Mouse (Mus musculus) E14TG2a.4 (cell line): ENCODE results near the gene Popdc2.

Experiments used
- H3K27me3 ChIP-seq: 2 replicates; pipeline ENCODE4 v1.6.1; 2014; ENCODE audit warnings: low read length, control low read depth; ENCODE audit not compliant: insufficient read depth
- H3K36me3 ChIP-seq: 2 replicates; pipeline ENCODE4 v1.6.1; 2014; ENCODE audit warnings: low read length, control low read depth; ENCODE audit not compliant: insufficient read depth
- H3K4me1 ChIP-seq: replicated peaks from 2 replicates; pipeline ENCODE4 v1.6.1; 2014; ENCODE audit warnings: low read depth, low read length, control low read depth
- H3K4me3 ChIP-seq: replicated peaks from 2 replicates; pipeline ENCODE4 v1.5.1; 2014; ENCODE audit warnings: mild to moderate bottlenecking, low read length
- H3K9me3 ChIP-seq: 2 replicates; pipeline ENCODE4 v1.6.1; 2014; ENCODE audit warnings: low read length, control low read depth
- CTCF ChIP-seq: conservative IDR thresholded peaks from 2 replicates; pipeline ENCODE4 v1.5.1; 2014; ENCODE audit warnings: low read length
- NANOG ChIP-seq: IDR thresholded peaks from 2 replicates; pipeline ENCODE4 v1.6.1; 2014; ENCODE audit warnings: borderline replicate concordance, low read length, mixed read lengths
- POU5F1 ChIP-seq: IDR thresholded peaks from 2 replicates; pipeline ENCODE4 v1.6.1; 2014; ENCODE audit warnings: low read length, borderline replicate concordance

Gene Popdc2

DNA sequence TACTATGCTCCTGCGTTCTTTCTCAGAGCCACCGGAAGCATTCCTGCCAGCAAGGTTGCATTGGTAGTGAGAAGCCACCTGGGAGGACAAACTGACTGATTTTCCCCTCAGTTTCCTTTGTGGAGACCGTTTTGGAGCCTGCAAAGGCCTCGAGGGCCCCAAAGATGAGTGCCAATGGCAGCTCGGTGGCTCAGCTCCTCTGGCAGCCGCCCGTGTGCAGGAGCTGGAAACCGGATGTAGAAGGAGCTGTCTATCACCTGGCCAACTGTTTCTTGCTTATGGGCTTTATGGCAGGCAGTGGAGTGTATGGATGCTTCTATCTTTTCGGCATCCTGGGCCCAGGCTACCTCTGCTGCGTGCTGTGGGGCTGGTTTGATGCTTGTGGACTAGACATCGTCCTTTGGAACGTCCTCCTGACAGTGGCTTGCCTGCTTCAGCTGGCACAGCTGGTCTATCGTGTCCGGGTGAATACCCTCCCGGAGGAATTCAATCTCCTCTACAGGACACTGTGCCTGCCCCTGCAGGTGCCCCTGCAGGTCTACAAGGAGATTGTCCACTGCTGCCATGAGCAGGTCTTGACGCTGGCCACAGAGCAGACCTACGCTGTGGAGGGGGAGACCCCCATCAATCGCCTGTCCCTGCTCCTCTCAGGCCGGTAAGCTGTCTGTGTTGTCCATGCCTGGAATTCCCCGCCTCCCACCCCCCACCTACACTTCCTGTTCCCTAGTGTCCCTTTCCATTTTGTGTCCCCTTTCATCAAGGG, 665 bp downstream of the Popdc2 start:
- TF ChIP-seq CTCF: no peak
- TF ChIP-seq NANOG: no peak
- no peak for TF ChIP-seq POU5F1
- Histone ChIP-seq H3K9me3 (no peaks in the 10 kb centered on the region), H3K4me1 (peaks cover 7% of the 10 kb centered on the region; the same call in 1 of the 2 replicates), H3K27me3 (peaks cover 10% of the 10 kb centered on the region), H3K36me3 (no peaks in the 10 kb centered on the region), H3K4me3 (no peak overlapping the region)

DNA sequence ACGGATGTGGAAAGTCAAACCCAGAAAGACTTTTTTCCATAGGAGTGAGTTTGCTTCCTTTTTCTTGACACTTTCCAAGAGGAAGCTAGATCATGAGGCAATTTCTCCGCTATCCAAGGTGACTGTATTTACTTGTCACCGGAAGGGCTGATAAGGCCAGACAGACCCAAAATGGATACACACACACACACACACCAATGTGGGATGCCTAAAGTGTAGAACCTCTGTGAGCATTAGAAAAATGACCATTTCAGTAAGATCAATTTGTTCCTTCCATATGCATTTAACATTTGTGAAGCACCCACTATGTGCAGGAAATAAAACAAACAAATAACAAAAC, 1.2 kb downstream of the Popdc2 start:
- peaks cover 7% of the 10 kb centered on the region; the same call in 1 of the 2 replicates for H3K4me1 ChIP-seq
- no peaks in the 10 kb centered on the region for H3K9me3 ChIP-seq
- H3K4me3 ChIP-seq: no peak overlapping the region
- TF ChIP-seq NANOG: no peak
- no peak for TF ChIP-seq CTCF
- no peak for TF ChIP-seq POU5F1
- no peaks in the 10 kb centered on the region for H3K36me3 ChIP-seq
- peaks cover 10% of the 10 kb centered on the region for H3K27me3 ChIP-seq

DNA sequence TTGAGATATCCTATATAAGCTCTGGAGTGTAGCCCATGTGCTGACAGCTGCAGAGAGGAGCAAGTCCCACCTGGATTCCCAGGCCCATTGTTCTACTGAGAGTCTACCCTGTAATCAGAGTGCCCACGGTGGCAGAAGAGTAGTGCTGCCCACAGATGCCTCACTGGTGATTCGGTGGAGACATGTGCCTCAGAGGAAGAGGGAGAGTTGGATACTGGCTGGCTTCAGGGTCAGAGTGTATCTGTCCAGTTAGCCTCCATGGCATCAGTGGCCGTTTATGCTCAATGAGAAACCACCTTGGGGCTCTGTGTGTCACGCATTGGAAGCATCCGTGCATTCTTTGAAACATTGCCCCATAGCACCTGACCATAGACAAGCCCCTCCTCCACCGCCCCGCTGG, 1.6 kb downstream of the Popdc2 start:
- Histone ChIP-seq H3K36me3 (no peaks in the 10 kb centered on the region), H3K4me1 (peaks cover 7% of the 10 kb centered on the region), H3K9me3 (no peaks in the 10 kb centered on the region), H3K27me3 (peaks cover 13% of the 10 kb centered on the region), H3K4me3 (no peak overlapping the region)
- TF ChIP-seq POU5F1: no peak
- no peak for TF ChIP-seq NANOG
- TF ChIP-seq CTCF: no peak

DNA sequence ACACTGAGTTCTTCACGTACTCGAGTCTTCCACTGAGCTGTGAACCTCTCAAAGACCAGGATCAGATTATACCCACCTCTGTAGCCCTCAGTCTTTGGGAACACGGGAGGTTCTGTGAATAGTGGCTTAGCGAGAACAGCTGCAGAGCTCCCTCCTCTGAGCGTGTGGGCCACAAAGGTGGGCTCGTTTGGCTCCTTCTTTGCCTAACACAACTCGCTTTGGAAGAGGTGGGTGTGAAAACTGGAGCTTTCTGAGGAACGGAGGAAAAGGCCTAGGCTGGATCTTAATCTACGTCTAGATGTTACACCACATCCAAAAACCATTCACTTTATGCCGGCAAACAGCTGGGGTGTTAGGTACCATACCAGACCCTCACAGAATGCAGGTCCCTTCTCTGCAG, 3.4 kb downstream of the Popdc2 start:
- H3K4me3 ChIP-seq: no peak overlapping the region
- peaks cover 29% of the 10 kb centered on the region for H3K27me3 ChIP-seq
- no peaks in the 10 kb centered on the region for H3K9me3 ChIP-seq
- TF ChIP-seq POU5F1 (no peak), NANOG (no peak), CTCF (no peak)
- no peaks in the 10 kb centered on the region for H3K36me3 ChIP-seq
- peaks cover 12% of the 10 kb centered on the region for H3K4me1 ChIP-seq

DNA sequence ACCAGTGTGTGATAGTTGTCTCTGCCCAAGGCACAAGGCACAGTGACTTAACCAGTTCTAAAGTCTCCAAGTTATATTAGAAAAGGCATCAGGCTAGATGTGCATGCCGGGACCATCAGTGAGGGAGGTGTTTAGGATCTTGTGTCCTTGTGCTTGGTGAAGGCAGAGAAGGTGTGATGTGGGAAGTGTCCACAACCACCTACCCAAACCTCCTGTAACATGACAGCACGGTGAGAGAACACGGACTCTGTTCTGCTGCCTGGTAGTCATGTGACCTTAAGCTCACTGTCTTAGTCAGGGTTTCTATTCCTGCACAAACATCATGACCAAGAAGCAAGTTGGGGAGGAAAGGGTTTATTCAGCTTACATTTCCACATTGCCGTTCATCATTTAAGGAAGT, 4.2 kb downstream of the Popdc2 start:
- Histone ChIP-seq H3K36me3 (no peaks in the 10 kb centered on the region), H3K9me3 (no peaks in the 10 kb centered on the region), H3K27me3 (peaks cover 38% of the 10 kb centered on the region), H3K4me3 (no peak overlapping the region), H3K4me1 (peaks cover 14% of the 10 kb centered on the region)
- no peak for TF ChIP-seq POU5F1
- TF ChIP-seq CTCF: no peak
- TF ChIP-seq NANOG: no peak

DNA sequence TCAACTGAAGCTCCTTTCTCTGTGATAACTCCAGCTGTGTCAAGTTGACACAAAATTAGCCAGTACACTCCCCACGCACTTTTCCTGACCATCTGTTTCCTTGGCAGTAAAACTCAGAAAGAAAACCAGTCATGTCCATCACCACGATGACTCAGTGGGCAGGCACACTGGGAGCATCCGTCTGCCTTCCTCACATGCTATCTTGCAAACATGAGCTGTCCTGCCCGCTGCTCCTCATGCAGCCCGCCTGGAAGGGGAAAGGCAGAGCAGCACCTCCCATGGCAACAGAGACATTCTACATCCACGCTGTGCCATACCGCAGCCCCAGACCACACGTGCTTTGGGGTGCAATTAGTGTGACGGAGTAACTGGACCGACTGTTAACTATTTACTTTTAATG, 6.3 kb downstream of the Popdc2 start:
- H3K27me3 ChIP-seq: peaks cover 40% of the 10 kb centered on the region
- peaks cover 11% of the 10 kb centered on the region for H3K4me1 ChIP-seq
- TF ChIP-seq POU5F1 (no peak), CTCF (no peak), NANOG (no peak)
- H3K9me3 ChIP-seq: no peaks in the 10 kb centered on the region
- H3K4me3 ChIP-seq: no peak overlapping the region
- no peaks in the 10 kb centered on the region for H3K36me3 ChIP-seq

DNA sequence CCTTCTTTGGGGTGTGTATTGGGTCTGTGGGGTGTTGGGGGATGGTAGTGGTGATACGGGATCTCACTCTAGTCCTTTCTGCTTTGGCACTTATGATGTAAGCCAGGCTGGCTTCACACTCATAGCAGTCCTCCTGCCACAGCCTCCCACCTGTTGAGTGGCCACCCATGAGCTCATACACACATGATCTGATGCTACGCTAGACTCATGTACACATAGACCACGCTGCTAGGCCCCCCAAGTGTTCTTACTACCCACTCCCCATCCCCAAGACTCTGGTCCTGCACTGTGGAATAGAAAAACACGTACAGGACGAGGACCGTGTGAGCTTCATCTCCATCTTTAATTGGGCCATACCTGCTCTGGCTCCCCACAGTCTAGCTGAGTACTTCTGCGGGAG, 7.0 kb downstream of the Popdc2 start:
- TF ChIP-seq POU5F1 (no peak), CTCF (no peak), NANOG (no peak)
- H3K4me3 ChIP-seq: no peak overlapping the region
- peaks cover 17% of the 10 kb centered on the region for H3K4me1 ChIP-seq
- no peaks in the 10 kb centered on the region for H3K9me3 ChIP-seq
- H3K36me3 ChIP-seq: no peaks in the 10 kb centered on the region
- peaks cover 47% of the 10 kb centered on the region for H3K27me3 ChIP-seq

DNA sequence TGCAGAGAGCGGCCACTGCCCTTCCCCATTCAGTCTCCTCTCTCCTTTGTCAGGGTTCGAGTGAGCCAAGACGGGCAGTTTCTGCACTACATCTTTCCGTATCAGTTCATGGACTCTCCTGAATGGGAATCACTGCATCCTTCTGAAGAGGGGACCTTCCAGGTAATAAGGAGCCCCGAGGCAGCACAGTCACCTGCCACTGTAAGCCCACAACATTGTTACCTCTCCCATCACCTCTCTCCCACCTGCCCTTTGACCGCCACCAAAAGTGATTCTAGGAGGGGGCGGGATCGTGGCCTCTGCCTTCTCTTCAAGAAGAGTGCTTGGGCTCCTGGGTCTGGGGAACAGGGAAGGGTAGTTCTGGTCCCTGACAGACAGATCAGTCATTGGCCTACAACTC, 7.4 kb downstream of the Popdc2 start:
- no peaks in the 10 kb centered on the region for H3K36me3 ChIP-seq
- TF ChIP-seq POU5F1 (no peak), CTCF (no peak), NANOG (no peak)
- no peak overlapping the region for H3K4me3 ChIP-seq
- H3K27me3 ChIP-seq: peaks cover 51% of the 10 kb centered on the region
- no peaks in the 10 kb centered on the region for H3K9me3 ChIP-seq
- H3K4me1 ChIP-seq: peaks cover 22% of the 10 kb centered on the region
